Mouse (Mus musculus): ENCODE data around the gene Hmg20a. TPM values are rescaled to one million over a fixed set of nuclear protein-coding genes. Genes with fewer than 3 reads are reported as not detected.

Hmg20a gene
- polyA plus RNA-seq, 1 experiment from 2014 or later: 22.2 TPM

GRCm38 (mm10) chr9:56516219-56516618, 97.8 kb downstream of the Hmg20a start:
- no peak for TF ChIP-seq CTCF (IDR thresholded peaks at IDR 0.05)
- TF ChIP-seq EP300 (IDR thresholded peaks at IDR 0.05): no peak
- H3K27ac ChIP-seq (ENCODE audit: low read length): no peak overlapping the region
- no peaks in the 10 kb centered on the region for H3K36me3 ChIP-seq (ENCODE audit: insufficient read depth, low read length)
- DNase-seq (ENCODE audit: low spot score): no peak
- H3K9me3 ChIP-seq (ENCODE audit: low read length): no peaks in the 10 kb centered on the region
- no peak overlapping the region for H3K9ac ChIP-seq (replicated peaks; ENCODE audit: low read depth)
- WGBS: 44% methylated on average over 3 of the region's 3 CpGs
- H3K4me2 ChIP-seq (replicated peaks; ENCODE audit: low read depth, low read length): no peak overlapping the region
- no peaks in the 10 kb centered on the region for H3K4me1 ChIP-seq (ENCODE audit: insufficient read depth, low read depth, low read length)
- H3K27me3 ChIP-seq (replicated peaks; ENCODE audit: insufficient read depth, low read length): no peaks in the 10 kb centered on the region
- no peak overlapping the region for H3K4me3 ChIP-seq (ENCODE audit: low read depth, low read length)
- no peak for ATAC-seq

- TF ChIP-seq CTCF (IDR thresholded peaks at IDR 0.05): peak; percentile 59
- peak; percentile 55 for TF ChIP-seq EP300 (IDR thresholded peaks at IDR 0.05)
- no peaks in the 10 kb centered on the region for H3K9me3 ChIP-seq (ENCODE audit: low read length)
- no peak overlapping the region for H3K9ac ChIP-seq (replicated peaks; ENCODE audit: low read depth)
- peak overlapping the region; percentile 44 for H3K27ac ChIP-seq (ENCODE audit: low read length)
- peak; percentile 86 for ATAC-seq
- 43% methylated on average over 4 of the region's 4 CpGs for WGBS
- H3K27me3 ChIP-seq (replicated peaks; ENCODE audit: insufficient read depth, low read length): no peaks in the 10 kb centered on the region
- no peak overlapping the region for H3K4me3 ChIP-seq (ENCODE audit: low read depth, low read length)
- peak; percentile 85 for DNase-seq (ENCODE audit: low spot score)
- no peaks in the 10 kb centered on the region for H3K4me1 ChIP-seq (ENCODE audit: insufficient read depth, low read depth, low read length)
- H3K36me3 ChIP-seq (ENCODE audit: insufficient read depth, low read length): no peaks in the 10 kb centered on the region
- no peak overlapping the region for H3K4me2 ChIP-seq (replicated peaks; ENCODE audit: low read depth, low read length)
Measured at GRCm38 (mm10) chr9:56516692-56517263, 98.4 kb downstream of the Hmg20a start.

- Histone ChIP-seq H3K9me3 (ENCODE audit: low read length) (no peaks in the 10 kb centered on the region), H3K27me3 (replicated peaks; ENCODE audit: insufficient read depth, low read length) (no peaks in the 10 kb centered on the region), H3K4me2 (replicated peaks; ENCODE audit: low read depth, low read length) (no peak overlapping the region), H3K9ac (replicated peaks; ENCODE audit: low read depth) (no peak overlapping the region), H3K4me1 (ENCODE audit: insufficient read depth, low read depth, low read length) (no peaks in the 10 kb centered on the region), H3K27ac (ENCODE audit: low read length) (no peak overlapping the region), H3K36me3 (ENCODE audit: insufficient read depth, low read length) (no peaks in the 10 kb centered on the region), H3K4me3 (ENCODE audit: low read depth, low read length) (no peak overlapping the region)
- DNase-seq (ENCODE audit: low spot score) (no peak), ATAC-seq (no peak)
- TF ChIP-seq EP300 (IDR thresholded peaks at IDR 0.05): no peak
- WGBS: 43% methylated on average over 10 of the region's 10 CpGs
Measured at GRCm38 (mm10) chr9:56522281-56522680, 103.9 kb downstream of the Hmg20a start.

- no peaks in the 10 kb centered on the region for H3K9me3 ChIP-seq (ENCODE audit: low read length)
- 77% methylated on average over 4 of the region's 4 CpGs for WGBS
- H3K36me3 ChIP-seq (ENCODE audit: insufficient read depth, low read length): no peaks in the 10 kb centered on the region
- DNase-seq (ENCODE audit: low spot score) (no peak), ATAC-seq (no peak)
- H3K27ac ChIP-seq (ENCODE audit: low read length): no peak overlapping the region
- H3K9ac ChIP-seq (replicated peaks; ENCODE audit: low read depth): no peak overlapping the region
- H3K4me2 ChIP-seq (replicated peaks; ENCODE audit: low read depth, low read length): no peak overlapping the region
- TF ChIP-seq CTCF (IDR thresholded peaks at IDR 0.05) (no peak), EP300 (IDR thresholded peaks at IDR 0.05) (no peak)
- no peaks in the 10 kb centered on the region for H3K27me3 ChIP-seq (replicated peaks; ENCODE audit: insufficient read depth, low read length)
- H3K4me3 ChIP-seq (ENCODE audit: low read depth, low read length): no peak overlapping the region
- no peaks in the 10 kb centered on the region for H3K4me1 ChIP-seq (ENCODE audit: insufficient read depth, low read depth, low read length)
Measured at GRCm38 (mm10) chr9:56527951-56528350, 109.5 kb downstream of the Hmg20a start.

- TF ChIP-seq EP300 (IDR thresholded peaks at IDR 0.05) (no peak), CTCF (IDR thresholded peaks at IDR 0.05) (no peak)
- no peaks in the 10 kb centered on the region for H3K9me3 ChIP-seq (ENCODE audit: low read length)
- no peak overlapping the region for H3K27ac ChIP-seq (ENCODE audit: low read length)
- H3K36me3 ChIP-seq (ENCODE audit: insufficient read depth, low read length): no peaks in the 10 kb centered on the region
- no peaks in the 10 kb centered on the region for H3K27me3 ChIP-seq (replicated peaks; ENCODE audit: insufficient read depth, low read length)
- ATAC-seq (no peak), DNase-seq (ENCODE audit: low spot score) (no peak)
- H3K4me2 ChIP-seq (replicated peaks; ENCODE audit: low read depth, low read length): no peak overlapping the region
- no peaks in the 10 kb centered on the region for H3K4me1 ChIP-seq (ENCODE audit: insufficient read depth, low read depth, low read length)
- H3K4me3 ChIP-seq (ENCODE audit: low read depth, low read length): no peak overlapping the region
- H3K9ac ChIP-seq (replicated peaks; ENCODE audit: low read depth): no peak overlapping the region
Measured at GRCm38 (mm10) chr9:56531991-56532390, 113.6 kb downstream of the Hmg20a start.

GRCm38 (mm10) chr9:56533916-56534315, 115.5 kb downstream of the Hmg20a start:
- DNase-seq (ENCODE audit: low spot score) (peak; percentile 42), ATAC-seq (peak; percentile 88)
- 47% methylated on average over 9 of the region's 9 CpGs for WGBS
- no peaks in the 10 kb centered on the region for H3K27me3 ChIP-seq (replicated peaks; ENCODE audit: insufficient read depth, low read length)
- H3K4me2 ChIP-seq (replicated peaks; ENCODE audit: low read depth, low read length): no peak overlapping the region
- 0 out of 2 replicates have a peak overlapping the region, but pooled peaks have one; percentile 38 for H3K27ac ChIP-seq (ENCODE audit: low read length)
- H3K4me3 ChIP-seq (ENCODE audit: low read depth, low read length): no peak overlapping the region
- no peaks in the 10 kb centered on the region for H3K9me3 ChIP-seq (ENCODE audit: low read length)
- no peak overlapping the region for H3K9ac ChIP-seq (replicated peaks; ENCODE audit: low read depth)
- TF ChIP-seq CTCF (IDR thresholded peaks at IDR 0.05) (peak; percentile 6; the same call in 1 of the 2 replicates), EP300 (IDR thresholded peaks at IDR 0.05) (0 out of 2 replicates have a peak, but pooled peaks have one; percentile 15)
- no peaks in the 10 kb centered on the region for H3K36me3 ChIP-seq (ENCODE audit: insufficient read depth, low read length)
- H3K4me1 ChIP-seq (ENCODE audit: insufficient read depth, low read depth, low read length): no peaks in the 10 kb centered on the region

Data from lung, postnatal 0 days (tissue).